10 mouse cellular contexts compared by ENCODE assay signal in genomic region chr3:137895196-137895595, GRCm38 (mm10). TPM values are rescaled to one million over a fixed set of nuclear protein-coding genes. Genes with fewer than 3 reads are reported as not detected.
DNase-seq lines count a peak whose midpoint lies in the region; ATAC-seq and TF ChIP-seq lines count a peak whose summit lies in the region.
"Had no signal": no experiment of that assay in that cellular context is flagged by ENCODE, and none has a peak within 500 bp of the region (broad histone marks: within the 10 kb centered on the region; RNA-seq: fewer than 3 reads in every experiment).

No protein-coding gene starts in this region.

- TF ChIP-seq POLR2A in testis, adult 2 months (IDR thresholded peaks at IDR 0.05; ENCODE audit: control insufficient read depth, low read depth, low read length): no peak

- TF ChIP-seq EP300 in heart, postnatal 0 days (IDR thresholded peaks at IDR 0.05; ENCODE audit: low read depth): no peak

- ATAC-seq in heart, postnatal 0 days (ENCODE audit: insufficient read depth, low read depth): no peak
- no peak for ATAC-seq in heart, embryonic 12.5 days (ENCODE audit: insufficient number of reproducible peaks, low FRiP score)
- no peak for ATAC-seq in embryonic facial prominence, embryonic 11.5 days (replicated peaks; ENCODE audit: insufficient number of reproducible peaks, low FRiP score, low TSS enrichment, low read depth)

- H3K4me3 ChIP-seq in heart, postnatal 0 days (ENCODE audit: low read depth, low read length): no peak overlapping the region
- H3K4me3 ChIP-seq in heart, embryonic 12.5 days: no peak overlapping the region
- H3K4me3 ChIP-seq in testis, adult 2 months (ENCODE audit: control insufficient read depth, low read depth, low read length): no peak overlapping the region
- no peak overlapping the region for H3K4me3 ChIP-seq in embryonic facial prominence, embryonic 11.5 days (ENCODE audit: low read depth, low read length)
- H3K4me3 ChIP-seq: embryonic facial prominence, embryonic 13.5 days had no signal

- H3K4me2 ChIP-seq in heart, postnatal 0 days (ENCODE audit: low read depth, low read length): no peak overlapping the region
- H3K4me2 ChIP-seq in heart, embryonic 12.5 days: no peak overlapping the region
- H3K4me2 ChIP-seq in embryonic facial prominence, embryonic 11.5 days (ENCODE audit: low read depth, low read length): no peak overlapping the region
- H3K4me2 ChIP-seq: embryonic facial prominence, embryonic 13.5 days; midbrain, embryonic 11.5 days had no signal

- peaks cover 39% of the 10 kb centered on the region for H3K36me3 ChIP-seq in heart, postnatal 0 days (replicated peaks; ENCODE audit: control insufficient read depth, insufficient read depth, low read length)
- H3K36me3 ChIP-seq in heart, embryonic 12.5 days: peaks cover 57% of the 10 kb centered on the region
- no peaks in the 10 kb centered on the region; the same call in 1 of the 2 replicates for H3K36me3 ChIP-seq in testis, adult 2 months (ENCODE audit: control insufficient read depth, insufficient read depth, low read length)
- no peaks in the 10 kb centered on the region for H3K36me3 ChIP-seq in embryonic facial prominence, embryonic 11.5 days (replicated peaks; ENCODE audit: control insufficient read depth, insufficient read depth, low read depth, low read length)

- no peaks in the 10 kb centered on the region for H3K9me3 ChIP-seq in heart, postnatal 0 days (replicated peaks; ENCODE audit: control insufficient read depth, low read length)
- no peaks in the 10 kb centered on the region for H3K9me3 ChIP-seq in heart, embryonic 12.5 days (replicated peaks)
- no peaks in the 10 kb centered on the region for H3K9me3 ChIP-seq in embryonic facial prominence, embryonic 11.5 days (replicated peaks; ENCODE audit: control insufficient read depth, low read length)
- H3K9me3 ChIP-seq: embryonic facial prominence, embryonic 13.5 days had no signal

- H3K4me1 ChIP-seq in heart, postnatal 0 days (ENCODE audit: control insufficient read depth, insufficient read depth): no peaks in the 10 kb centered on the region
- no peaks in the 10 kb centered on the region for H3K4me1 ChIP-seq in heart, embryonic 12.5 days (replicated peaks)
- H3K4me1 ChIP-seq in testis, adult 2 months (ENCODE audit: control insufficient read depth, insufficient read depth, low read length): no peaks in the 10 kb centered on the region
- H3K4me1 ChIP-seq in embryonic facial prominence, embryonic 11.5 days (ENCODE audit: control insufficient read depth, insufficient read depth, low read length): no peaks in the 10 kb centered on the region
- H3K4me1 ChIP-seq: embryonic facial prominence, embryonic 13.5 days had no signal

- WGBS in heart, postnatal 0 days: 89% methylated on average over 3 of the region's 3 CpGs
- 86% methylated on average over 3 of the region's 3 CpGs for WGBS in heart, embryonic 12.5 days
- WGBS in embryonic facial prominence, embryonic 11.5 days: 90% methylated on average over 3 of the region's 3 CpGs

- H3K9ac ChIP-seq in heart, postnatal 0 days (replicated peaks; ENCODE audit: low read depth, low read length): no peak overlapping the region
- no peak overlapping the region for H3K9ac ChIP-seq in heart, embryonic 12.5 days
- H3K9ac ChIP-seq in embryonic facial prominence, embryonic 11.5 days (replicated peaks; ENCODE audit: low read length): no peak overlapping the region
- H3K9ac ChIP-seq: embryonic facial prominence, embryonic 13.5 days had no signal

- no peak for DNase-seq in heart, postnatal 0 days (ENCODE audit: low spot score)
- no peak for DNase-seq in testis, postnatal 14 days (ENCODE audit: low spot score)
- peak; percentile 10 for DNase-seq in embryonic facial prominence, embryonic 11.5 days (ENCODE audit: low spot score)
- DNase-seq in thymus, postnatal 4 days: peak; percentile 40
- no peak for DNase-seq in left cerebral cortex, adult 18-20 months (ENCODE audit: low spot score in 2 of 2)
- DNase-seq in layer of hippocampus, postnatal 36 days: no peak

- TF ChIP-seq CTCF in heart, postnatal 0 days (IDR thresholded peaks at IDR 0.05; ENCODE audit: low read depth): peak; percentile 10; the same call in 1 of the 2 replicates
- TF ChIP-seq CTCF in testis, adult 2 months (IDR thresholded peaks at IDR 0.05; ENCODE audit: control insufficient read depth, insufficient read depth, insufficient replicate concordance, low read depth, low read length): peak; percentile 64; the same call in 1 of the 2 replicates

- H3K27ac ChIP-seq in heart, postnatal 0 days (ENCODE audit: low read depth): no peak overlapping the region
- H3K27ac ChIP-seq in heart, embryonic 12.5 days (ENCODE audit: poor library complexity, severe bottlenecking): no peak overlapping the region
- H3K27ac ChIP-seq in testis, adult 2 months (ENCODE audit: control insufficient read depth, insufficient read depth, low read depth, low read length): no peak overlapping the region
- H3K27ac ChIP-seq in embryonic facial prominence, embryonic 11.5 days (replicated peaks; ENCODE audit: low read depth, low read length): no peak overlapping the region
- H3K27ac ChIP-seq: embryonic facial prominence, embryonic 13.5 days had no signal

- no peaks in the 10 kb centered on the region for H3K27me3 ChIP-seq in heart, postnatal 0 days (ENCODE audit: control insufficient read depth, insufficient read depth, low read length)
- no peaks in the 10 kb centered on the region for H3K27me3 ChIP-seq in heart, embryonic 12.5 days (replicated peaks)
- H3K27me3 ChIP-seq in testis, adult 2 months (ENCODE audit: control insufficient read depth, insufficient read depth, low read length): no peaks in the 10 kb centered on the region
- no peaks in the 10 kb centered on the region for H3K27me3 ChIP-seq in embryonic facial prominence, embryonic 11.5 days (ENCODE audit: control insufficient read depth, insufficient read depth, low read length)
- H3K27me3 ChIP-seq: embryonic facial prominence, embryonic 13.5 days had no signal

RNA-seq across cellular contexts. Expression of gene Lamtor3, which starts 23.1 kb away (rescaled TPM):
- total RNA-seq in heart, postnatal 0 days (2014; rRNA removed; ENCODE audit: low replicate concordance): 62.6 and 125 TPM in 2 replicates
- 137 and 138 TPM in 2 replicates for polyA plus RNA-seq in heart, postnatal 0 days (2015; fragmentation: Nextera tagmentation; extraction: Ambion mirVana)
- polyA plus RNA-seq in heart, embryonic 12.5 days (2016; fragmentation: Nextera tagmentation; extraction: Ambion mirVana): 86.3 and 92.0 TPM in 2 replicates
- polyA plus RNA-seq in testis, adult 2 months (2012; rRNA removed): 12.9 and 15.0 TPM in 2 replicates
- 114 and 117 TPM in 2 replicates for polyA plus RNA-seq in embryonic facial prominence, embryonic 11.5 days (2014; fragmentation: Nextera tagmentation; extraction: Ambion mirVana)
- 10 to 100 TPM; 74.2 to 75.0 TPM for total RNA-seq in left cerebral cortex, adult 18-20 months (2021)
- total RNA-seq in layer of hippocampus, postnatal 36 days (2021): 10 to 100 TPM; 64.8 to 65.3 TPM

RNA-seq across cellular contexts. Expression of gene Dnajb14, which starts 27.7 kb away (rescaled TPM):
- 4.0 and 5.1 TPM in 2 replicates for total RNA-seq in heart, postnatal 0 days (2014; rRNA removed; ENCODE audit: low replicate concordance)
- 7.4 and 8.6 TPM in 2 replicates for polyA plus RNA-seq in heart, postnatal 0 days (2015; fragmentation: Nextera tagmentation; extraction: Ambion mirVana)
- 14.1 and 15.0 TPM in 2 replicates for polyA plus RNA-seq in heart, embryonic 12.5 days (2016; fragmentation: Nextera tagmentation; extraction: Ambion mirVana)
- polyA plus RNA-seq in testis, adult 2 months (2012; rRNA removed): 65.5 and 76.7 TPM in 2 replicates
- polyA plus RNA-seq in embryonic facial prominence, embryonic 11.5 days (2014; fragmentation: Nextera tagmentation; extraction: Ambion mirVana): 9.4 and 10.7 TPM in 2 replicates
- total RNA-seq in left cerebral cortex, adult 18-20 months (2021): 10 to 100 TPM; 46.0 to 46.1 TPM
- total RNA-seq in layer of hippocampus, postnatal 36 days (2021): 10 to 100 TPM; 52.1 to 53.8 TPM

RNA-seq across cellular contexts. Expression of gene H2afz, which starts 30.9 kb away (rescaled TPM):
- 541 and 680 TPM in 2 replicates for total RNA-seq in heart, postnatal 0 days (2014; rRNA removed; ENCODE audit: low replicate concordance)
- polyA plus RNA-seq in heart, postnatal 0 days (2015; fragmentation: Nextera tagmentation; extraction: Ambion mirVana): 517 and 550 TPM in 2 replicates
- polyA plus RNA-seq in heart, embryonic 12.5 days (2016; fragmentation: Nextera tagmentation; extraction: Ambion mirVana): 1,274 and 1,305 TPM in 2 replicates
- polyA plus RNA-seq in testis, adult 2 months (2012; rRNA removed): 782 and 970 TPM in 2 replicates
- polyA plus RNA-seq in embryonic facial prominence, embryonic 11.5 days (2014; fragmentation: Nextera tagmentation; extraction: Ambion mirVana): 3,351 and 3,607 TPM in 2 replicates
- 100 to 1,000 TPM; 196 to 220 TPM for total RNA-seq in left cerebral cortex, adult 18-20 months (2021)
- 100 to 1,000 TPM; 135 to 151 TPM for total RNA-seq in layer of hippocampus, postnatal 36 days (2021)

Comparison
In these comparisons a context has a peak if more than half of its experiments do, and no peak if none do; other contexts are left out.
1. DNase-seq: peak in embryonic facial prominence, embryonic 11.5 days (single experiment) and thymus, postnatal 4 days (single experiment); none in heart, postnatal 0 days (single experiment), testis, postnatal 14 days (single experiment), left cerebral cortex, adult 18-20 months (0 of 2) and layer of hippocampus, postnatal 36 days (0 of 2).